Mouse (Mus musculus): ENCODE results near the gene Styx. TPM values are rescaled to one million over a fixed set of nuclear protein-coding genes. Genes with fewer than 3 reads are reported as not detected.
"Not testable (repeated sequence)": the region's sequence is repeated elsewhere in the genome, so short reads cannot be mapped to it uniquely, and the experiment has no call there.

Gene Styx
- polyA plus RNA-seq, 1 experiment from 2014 or later: 13.7 TPM

DNA sequence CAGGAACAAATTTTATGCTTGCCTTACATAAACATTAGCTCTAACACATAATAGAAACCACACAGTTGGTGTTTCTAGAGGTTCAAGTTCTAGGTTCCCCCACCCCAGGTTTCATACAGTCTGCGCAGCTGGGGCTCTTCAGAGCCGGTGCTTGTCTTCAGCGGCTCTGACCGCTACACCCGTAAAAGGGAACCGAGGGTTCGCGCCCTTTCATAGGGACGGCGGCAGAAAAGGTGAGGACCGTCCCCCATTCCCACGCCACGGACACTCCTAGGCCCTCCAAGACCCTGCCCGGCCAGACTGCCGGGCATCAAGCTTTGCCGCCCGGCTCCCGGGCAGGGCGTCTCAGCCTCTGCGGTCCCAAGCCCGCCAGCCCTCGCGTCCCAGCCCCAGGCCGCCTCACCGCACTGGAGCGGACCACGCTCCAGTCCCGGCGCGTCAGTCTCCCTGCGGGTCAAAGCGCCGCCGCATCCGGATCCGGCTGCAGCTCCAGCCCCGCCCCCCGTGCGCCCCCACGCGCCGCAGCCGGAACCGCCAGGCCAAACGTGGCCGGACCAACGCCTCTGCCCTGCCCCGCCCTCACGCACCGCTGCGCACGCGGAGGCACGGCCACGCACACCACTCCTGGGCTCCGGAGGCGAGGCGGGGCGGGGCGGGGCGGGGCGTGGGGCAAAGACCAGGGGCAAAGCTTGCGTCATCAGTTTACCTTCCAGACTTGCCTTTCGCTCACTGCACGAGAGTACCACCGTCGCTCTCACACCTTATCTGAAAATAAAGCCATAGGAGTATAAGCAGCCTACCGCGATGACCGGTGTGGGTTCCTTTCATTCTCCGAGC is 37.7 kb downstream of the Styx start:
- Histone ChIP-seq H3K79me2 (ENCODE audit: inconsistent target) (no peaks in the 10 kb centered on the region), H3K27ac (no peak overlapping the region), H3K36me3 (ENCODE audit: inconsistent target) (no peaks in the 10 kb centered on the region), H3K4me3 (ENCODE audit: inconsistent target) (peak overlapping the region; percentile 66)
- under 1% methylated on average over 60 of the region's 71 CpGs for WGBS (ENCODE audit: missing documents)

DNA sequence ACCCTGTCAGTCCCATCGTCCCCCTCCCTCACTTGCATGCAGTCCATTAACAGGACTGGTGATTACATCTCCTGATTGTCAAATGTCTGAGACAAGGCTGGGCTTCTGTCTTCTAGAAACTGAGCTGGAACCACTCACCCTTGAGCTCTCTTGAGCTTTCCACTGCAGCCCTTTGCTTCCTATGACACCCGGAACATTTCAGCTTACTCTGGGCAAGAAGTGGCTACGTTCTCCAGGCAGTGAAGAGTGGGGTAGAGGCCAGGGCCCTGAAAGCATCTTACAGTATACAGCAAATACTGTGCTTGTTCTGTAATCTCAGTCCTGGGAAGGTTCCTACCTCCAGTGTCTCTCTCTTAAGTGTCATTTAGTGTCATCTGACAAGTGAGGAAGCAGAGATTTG is 38.3 kb downstream of the Styx start:
- Histone ChIP-seq H3K27ac (no peak overlapping the region), H3K36me3 (ENCODE audit: inconsistent target) (no peaks in the 10 kb centered on the region), H3K79me2 (ENCODE audit: inconsistent target) (no peaks in the 10 kb centered on the region), H3K4me3 (ENCODE audit: inconsistent target) (peak overlapping the region; percentile 47)
- 8% methylated on average over 3 of the region's 3 CpGs for WGBS (ENCODE audit: missing documents)

GRCm38 (mm10) chr14:45399836-45400235 is 48.9 kb downstream of the Styx start:
- Histone ChIP-seq H3K36me3 (ENCODE audit: inconsistent target) (no peaks in the 10 kb centered on the region), H3K4me3 (ENCODE audit: inconsistent target) (no peak overlapping the region), H3K27ac (no peak overlapping the region), H3K79me2 (ENCODE audit: inconsistent target) (no peaks in the 10 kb centered on the region)
- WGBS (ENCODE audit: missing documents): 85% methylated on average over 3 of the region's 3 CpGs

GRCm38 (mm10) chr14:45403651-45404050 is 52.8 kb downstream of the Styx start:
- WGBS (ENCODE audit: missing documents): 81% methylated on average over 6 of the region's 7 CpGs

GRCm38 (mm10) chr14:45404813-45405212 is 53.9 kb downstream of the Styx start, which contains the start of gene Gnpnat1:
Gnpnat1 (minus strand) TSS chr14:45404913.
- not testable (repeated sequence) for H3K27ac ChIP-seq; H3K79me2 ChIP-seq (ENCODE audit: inconsistent target); H3K36me3 ChIP-seq (ENCODE audit: inconsistent target); H3K4me3 ChIP-seq (ENCODE audit: inconsistent target)
- WGBS (ENCODE audit: missing documents): no CpG with 5 or more reads among the region's 3 CpGs

More at GRCm38 (mm10) chr14:45403651-45404050, 52.8 kb downstream of the Styx start:
- Histone ChIP-seq H3K27ac (no peak overlapping the region), H3K79me2 (ENCODE audit: inconsistent target) (no peaks in the 10 kb centered on the region), H3K36me3 (ENCODE audit: inconsistent target) (no peaks in the 10 kb centered on the region), H3K4me3 (ENCODE audit: inconsistent target) (no peak overlapping the region)

- H3K27ac ChIP-seq: no peak overlapping the region
- 82% methylated on average over 4 of the region's 4 CpGs for WGBS (ENCODE audit: missing documents)
- H3K36me3 ChIP-seq (ENCODE audit: inconsistent target): no peaks in the 10 kb centered on the region
- no peaks in the 10 kb centered on the region for H3K79me2 ChIP-seq (ENCODE audit: inconsistent target)
- no peak overlapping the region for H3K4me3 ChIP-seq (ENCODE audit: inconsistent target)
These were observed 65.4 kb downstream of the Styx start for GRCm38 (mm10) chr14:45416265-45416664.

DNA sequence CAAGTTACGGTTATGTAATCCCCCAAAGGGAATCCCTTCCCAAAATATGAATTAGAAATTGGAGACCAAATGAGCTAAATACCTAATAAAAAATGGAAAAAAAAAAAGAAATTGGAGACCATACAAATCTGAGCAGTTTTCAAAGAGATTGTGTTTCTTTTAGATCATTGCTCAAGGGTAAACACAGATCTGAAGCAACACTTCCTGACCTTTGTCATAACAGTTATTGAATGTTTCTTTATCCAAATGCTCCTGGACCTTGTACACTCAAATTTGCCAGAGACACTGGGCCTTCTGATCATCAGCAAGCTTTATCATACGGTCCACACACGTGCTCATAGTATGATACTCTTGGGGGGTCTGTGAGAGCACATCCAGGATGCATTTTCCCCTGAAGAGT is 67.7 kb downstream of the Styx start:
- H3K27ac ChIP-seq: no peak overlapping the region
- WGBS (ENCODE audit: missing documents): 91% methylated on average over 3 of the region's 3 CpGs
- H3K4me3 ChIP-seq (ENCODE audit: inconsistent target): no peak overlapping the region
- no peaks in the 10 kb centered on the region for H3K36me3 ChIP-seq (ENCODE audit: inconsistent target)
- no peaks in the 10 kb centered on the region for H3K79me2 ChIP-seq (ENCODE audit: inconsistent target)

- no peak overlapping the region for H3K4me3 ChIP-seq (ENCODE audit: inconsistent target)
- H3K27ac ChIP-seq: no peak overlapping the region
- H3K79me2 ChIP-seq (ENCODE audit: inconsistent target): no peaks in the 10 kb centered on the region
- 93% methylated on average over 4 of the region's 4 CpGs for WGBS (ENCODE audit: missing documents)
- no peaks in the 10 kb centered on the region for H3K36me3 ChIP-seq (ENCODE audit: inconsistent target)
These were observed 68.4 kb downstream of the Styx start for GRCm38 (mm10) chr14:45419323-45419722.

DNA sequence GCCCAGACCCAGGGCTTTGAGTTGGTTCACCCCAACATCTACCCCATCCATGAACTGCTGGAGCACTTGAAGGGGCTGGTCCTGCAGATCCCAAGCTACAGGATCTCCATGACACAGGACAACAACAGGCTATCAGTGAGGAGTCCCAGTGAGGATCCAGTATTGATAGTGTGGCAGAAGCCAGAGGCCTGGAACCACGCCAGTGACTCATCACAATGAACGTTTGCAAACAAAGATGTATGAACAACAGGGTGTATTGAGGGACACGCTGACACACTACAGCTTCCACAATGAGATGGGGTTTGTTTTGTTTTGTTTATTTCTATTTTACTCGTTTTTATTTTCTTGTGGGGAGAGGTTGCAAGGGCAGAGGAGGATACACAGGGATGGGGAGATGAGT is 71.5 kb downstream of the Styx start:
- Histone ChIP-seq H3K79me2 (ENCODE audit: inconsistent target) (no peaks in the 10 kb centered on the region), H3K27ac (no peak overlapping the region), H3K4me3 (ENCODE audit: inconsistent target) (no peak overlapping the region), H3K36me3 (ENCODE audit: inconsistent target) (no peaks in the 10 kb centered on the region)
- 59% methylated on average over 4 of the region's 4 CpGs for WGBS (ENCODE audit: missing documents)

- no peak overlapping the region for H3K4me3 ChIP-seq (ENCODE audit: inconsistent target)
- H3K79me2 ChIP-seq (ENCODE audit: inconsistent target): no peaks in the 10 kb centered on the region
- no peak overlapping the region for H3K27ac ChIP-seq
- WGBS (ENCODE audit: missing documents): 7% methylated on average over 5 of the region's 5 CpGs
- no peaks in the 10 kb centered on the region for H3K36me3 ChIP-seq (ENCODE audit: inconsistent target)
These were observed 72.3 kb downstream of the Styx start for GRCm38 (mm10) chr14:45423220-45423619.

DNA sequence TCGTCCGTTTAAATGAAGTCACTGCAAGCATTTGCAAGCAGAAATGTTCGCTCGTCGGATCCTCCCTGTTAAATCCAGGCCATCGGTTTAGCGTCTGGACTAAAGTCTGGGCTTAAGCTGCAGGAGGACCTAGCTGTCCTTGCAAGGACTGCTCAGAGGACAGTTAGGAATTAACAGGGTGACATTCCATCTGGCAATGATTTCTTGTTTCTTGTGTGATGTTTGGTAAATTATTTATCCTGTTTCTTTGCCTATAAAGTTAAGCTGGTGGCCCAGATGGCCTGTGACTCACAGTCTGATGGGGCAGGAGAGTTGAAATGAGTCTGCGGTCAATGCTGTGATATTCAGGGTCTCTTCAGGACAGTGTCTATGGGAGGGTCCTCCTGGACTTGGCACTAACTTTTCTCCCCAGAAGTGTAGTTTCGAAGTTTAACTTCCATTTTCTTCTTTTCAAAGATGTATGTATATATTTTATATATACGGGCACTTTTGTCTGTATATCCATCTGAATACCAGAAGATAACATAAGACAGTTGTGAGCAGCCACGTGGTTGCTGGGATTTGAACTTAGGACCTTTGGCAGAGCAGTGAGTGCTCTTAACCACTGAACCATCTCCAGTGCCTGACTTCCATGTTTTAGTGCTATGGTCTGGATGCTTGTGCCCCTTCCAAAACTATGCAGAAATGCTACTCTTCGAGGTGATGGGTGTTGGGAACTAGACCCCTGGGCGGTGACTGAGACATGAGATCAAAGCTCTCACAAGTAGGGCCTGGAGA is 79.4 kb downstream of the Styx start:
- H3K27ac ChIP-seq: no peak overlapping the region
- no peak overlapping the region for H3K4me3 ChIP-seq (ENCODE audit: inconsistent target)
- H3K36me3 ChIP-seq (ENCODE audit: inconsistent target): no peaks in the 10 kb centered on the region
- 92% methylated on average over 13 of the region's 13 CpGs for WGBS (ENCODE audit: missing documents)
- H3K79me2 ChIP-seq (ENCODE audit: inconsistent target): no peaks in the 10 kb centered on the region

GRCm38 (mm10) chr14:45432003-45432402 is 81.1 kb downstream of the Styx start:
- Histone ChIP-seq H3K79me2 (ENCODE audit: inconsistent target) (no peaks in the 10 kb centered on the region), H3K36me3 (ENCODE audit: inconsistent target) (no peaks in the 10 kb centered on the region), H3K4me3 (ENCODE audit: inconsistent target) (no peak overlapping the region), H3K27ac (no peak overlapping the region)
- WGBS (ENCODE audit: missing documents): 64% methylated on average over 4 of the region's 4 CpGs

DNA sequence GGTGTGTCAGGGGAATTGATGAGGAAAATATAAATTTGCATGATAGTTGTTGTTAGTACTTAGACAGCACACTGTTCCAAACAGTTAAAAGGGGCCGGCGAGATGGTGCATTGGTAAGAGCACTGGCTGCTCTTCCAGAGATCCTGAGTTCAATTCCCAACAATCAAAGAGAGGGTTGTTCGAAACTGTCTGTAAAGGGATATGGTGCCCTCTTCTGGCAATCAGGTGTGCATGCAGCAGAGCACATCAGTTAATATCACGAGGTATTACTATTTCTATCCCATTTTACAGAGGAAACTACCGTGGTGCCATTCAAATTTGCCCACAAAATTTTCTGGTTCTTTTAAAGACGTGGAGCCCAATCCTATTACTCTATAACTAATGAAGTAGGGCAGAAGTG is 83.3 kb downstream of the Styx start:
- Histone ChIP-seq H3K36me3 (ENCODE audit: inconsistent target) (no peaks in the 10 kb centered on the region), H3K79me2 (ENCODE audit: inconsistent target) (no peaks in the 10 kb centered on the region), H3K4me3 (ENCODE audit: inconsistent target) (no peak overlapping the region), H3K27ac (no peak overlapping the region)
- 78% methylated on average over 6 of the region's 6 CpGs for WGBS (ENCODE audit: missing documents)

- Histone ChIP-seq H3K36me3 (ENCODE audit: inconsistent target) (no peaks in the 10 kb centered on the region), H3K27ac (no peak overlapping the region), H3K4me3 (ENCODE audit: inconsistent target) (no peak overlapping the region), H3K79me2 (ENCODE audit: inconsistent target) (no peaks in the 10 kb centered on the region)
- WGBS (ENCODE audit: missing documents): 71% methylated on average over 19 of the region's 19 CpGs
These were observed 87.5 kb downstream of the Styx start for GRCm38 (mm10) chr14:45438250-45438930.

DNA sequence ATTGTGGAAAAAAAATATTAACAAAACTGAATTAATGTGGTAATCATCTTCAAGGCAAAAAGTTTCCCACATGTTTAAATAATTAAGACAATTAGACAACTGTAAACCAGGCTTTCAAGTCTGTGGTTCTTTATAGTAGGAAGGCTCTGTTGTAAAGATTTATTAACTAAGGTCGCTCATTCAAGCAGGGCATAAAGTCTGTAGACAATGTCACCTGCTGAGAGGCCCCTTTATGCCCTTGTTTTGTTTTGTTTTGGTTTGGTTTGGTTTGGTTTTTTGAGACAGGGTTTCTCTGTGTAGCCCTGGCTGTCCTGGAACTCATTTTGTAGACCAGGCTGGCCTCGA is 88.0 kb downstream of the Styx start:
- Histone ChIP-seq H3K27ac (no peak overlapping the region), H3K79me2 (ENCODE audit: inconsistent target) (no peaks in the 10 kb centered on the region), H3K4me3 (ENCODE audit: inconsistent target) (no peak overlapping the region), H3K36me3 (ENCODE audit: inconsistent target) (no peaks in the 10 kb centered on the region)
- 79% methylated on average over 1 of the region's 2 CpGs for WGBS (ENCODE audit: missing documents)

All from macrophage (primary cell).